Mouse (Mus musculus) embryo, embryonic 10 days (tissue): ENCODE data around the gene Gm29797.

Source experiments
- DNase-seq: peaks from one replicate; pipeline ENCODE4 v3.0.0-alpha.2; 2015; ENCODE audit warnings: low spot score

Gm29797 gene

GRCm38 (mm10) chr2:181673501-181673900 lies 16.7 kb downstream of the Gm29797 start:
- DNase-seq = peak; percentile 39

DNA sequence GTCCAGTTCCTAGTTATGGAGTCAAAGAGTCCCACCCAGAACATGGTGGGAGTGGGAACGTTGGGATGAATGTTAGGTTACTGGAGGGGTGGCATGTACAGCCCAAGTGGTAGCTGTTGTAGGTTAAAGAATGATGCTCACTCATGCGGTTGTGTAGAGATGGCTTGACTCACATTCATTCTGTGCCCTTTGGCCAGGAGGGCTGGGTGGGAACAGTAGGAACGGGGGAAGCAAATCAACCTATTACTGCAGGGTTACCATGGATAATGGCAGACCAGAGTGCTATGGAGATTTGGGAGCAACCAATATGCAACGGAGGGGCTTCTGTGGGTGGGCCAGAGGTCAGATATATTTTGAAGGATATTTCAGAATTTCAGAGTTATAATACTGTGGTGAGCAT lies 18.1 kb downstream of the Gm29797 start:
- no peak for DNase-seq

GRCm38 (mm10) chr2:181675454-181675853 lies 18.6 kb downstream of the Gm29797 start:
- DNase-seq = peak; percentile 85

DNA sequence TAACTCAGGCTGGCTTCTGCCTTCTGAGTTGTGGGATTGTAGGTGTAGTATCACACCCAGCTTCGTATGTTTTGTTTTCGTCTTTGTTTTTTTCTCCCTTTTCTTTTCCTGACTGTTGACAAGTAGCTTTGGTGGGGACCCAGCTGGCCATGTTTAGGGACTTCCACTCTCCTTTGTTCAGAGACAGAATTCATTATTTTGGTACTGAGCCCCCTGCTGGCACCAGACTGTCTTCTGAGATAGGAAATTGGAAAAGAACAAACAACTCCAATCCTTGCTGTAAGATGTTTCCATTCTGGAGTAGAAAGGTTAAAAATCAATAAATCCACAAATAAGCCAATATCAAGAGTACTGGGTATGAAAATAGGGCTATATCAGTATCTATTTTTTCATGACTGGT lies 19.6 kb downstream of the Gm29797 start:
- DNase-seq = peak; percentile 62

GRCm38 (mm10) chr2:181677096-181677754 lies 20.4 kb downstream of the Gm29797 start:
- DNase-seq = no peak

DNA sequence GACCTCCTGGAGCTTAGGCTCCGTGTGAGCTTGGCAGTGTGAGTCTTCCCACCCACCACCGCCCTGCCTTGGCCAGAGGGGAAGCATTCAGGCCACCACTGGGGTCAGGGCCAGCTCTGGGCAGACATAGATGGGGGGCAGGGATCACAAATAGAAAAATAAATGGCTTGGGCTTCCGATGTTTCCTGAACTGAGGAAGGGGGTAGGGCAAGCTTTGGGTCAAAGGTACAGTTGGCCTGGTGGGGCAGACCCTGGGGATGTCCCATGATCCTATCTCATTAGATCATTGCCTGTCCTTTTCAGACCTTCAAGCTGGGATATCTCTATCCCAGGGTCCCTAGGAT lies 20.9 kb downstream of the Gm29797 start:
- DNase-seq = no peak

GRCm38 (mm10) chr2:181678780-181679179 lies 21.9 kb downstream of the Gm29797 start:
- DNase-seq = peak; percentile 88

- DNase-seq = peak; percentile 73
These were observed 23.3 kb downstream of the Gm29797 start, which contains the start of gene Tcea2 for GRCm38 (mm10) chr2:181679951-181680715. Gene Tcea2, plus strand, starts transcription at chr2:181680310.

DNA sequence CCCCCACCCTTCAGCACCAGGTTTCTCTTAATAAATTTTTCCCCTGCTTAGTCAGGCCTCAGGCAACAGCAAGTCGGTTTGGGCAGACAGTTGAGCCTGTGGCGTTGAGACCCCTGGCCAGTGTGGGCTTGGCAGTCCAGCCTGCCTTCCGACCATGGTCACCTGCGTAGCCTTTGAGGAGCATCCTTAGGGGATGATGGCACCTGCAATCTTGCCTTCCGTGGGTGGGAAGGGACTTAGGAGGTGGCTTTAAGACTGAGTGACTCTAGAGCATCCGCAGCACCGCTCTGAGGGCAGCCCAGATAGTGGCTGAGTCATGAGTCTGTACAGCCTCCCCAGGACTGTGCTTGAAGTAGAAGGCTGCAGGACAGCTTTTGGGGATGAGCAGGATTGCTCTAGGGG lies 23.9 kb downstream of the Gm29797 start:
- peak; percentile 36 for DNase-seq

GRCm38 (mm10) chr2:181681978-181682377 lies 25.1 kb downstream of the Gm29797 start:
- no peak for DNase-seq

DNA sequence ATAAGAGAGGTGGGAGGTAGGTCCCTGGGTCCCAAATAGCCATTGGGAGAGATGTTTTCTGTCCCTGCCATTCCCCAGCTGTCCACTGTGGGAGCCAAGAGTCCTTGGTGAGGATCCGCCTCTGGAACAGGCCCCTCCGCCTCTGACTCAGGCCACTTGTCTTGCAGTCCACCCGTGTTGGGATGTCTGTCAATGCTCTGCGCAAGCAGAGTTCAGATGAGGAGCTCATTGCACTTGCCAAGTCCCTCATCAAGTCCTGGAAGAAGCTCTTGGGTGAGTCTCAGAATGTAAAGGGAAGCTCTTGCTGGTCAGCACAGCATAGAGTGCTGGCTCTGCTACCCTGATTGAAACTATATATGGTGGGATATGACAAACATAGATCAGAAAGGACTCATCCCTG lies 26.5 kb downstream of the Gm29797 start:
- DNase-seq = no peak

DNA sequence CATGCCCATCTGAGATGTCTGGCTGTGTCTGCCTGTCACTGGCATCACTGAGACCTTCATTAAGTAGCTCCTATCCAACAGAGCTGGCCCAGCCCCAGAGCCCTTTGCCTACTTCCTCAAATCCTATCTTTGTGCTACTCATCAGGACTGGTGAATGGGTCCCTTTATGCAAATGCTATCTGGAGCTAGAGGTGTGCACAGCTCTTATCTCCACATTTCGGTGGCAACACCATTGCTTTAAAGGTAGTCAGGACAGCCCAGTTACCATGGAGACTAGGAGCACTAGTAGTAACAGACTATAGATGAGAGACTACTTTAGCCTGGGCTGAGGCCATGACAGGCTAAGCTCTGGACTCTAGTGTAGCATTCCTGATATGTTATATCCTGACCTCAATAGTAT lies 27.9 kb downstream of the Gm29797 start:
- DNase-seq = no peak

- DNase-seq = no peak
These were observed 28.9 kb downstream of the Gm29797 start for GRCm38 (mm10) chr2:181685686-181686085.

DNA sequence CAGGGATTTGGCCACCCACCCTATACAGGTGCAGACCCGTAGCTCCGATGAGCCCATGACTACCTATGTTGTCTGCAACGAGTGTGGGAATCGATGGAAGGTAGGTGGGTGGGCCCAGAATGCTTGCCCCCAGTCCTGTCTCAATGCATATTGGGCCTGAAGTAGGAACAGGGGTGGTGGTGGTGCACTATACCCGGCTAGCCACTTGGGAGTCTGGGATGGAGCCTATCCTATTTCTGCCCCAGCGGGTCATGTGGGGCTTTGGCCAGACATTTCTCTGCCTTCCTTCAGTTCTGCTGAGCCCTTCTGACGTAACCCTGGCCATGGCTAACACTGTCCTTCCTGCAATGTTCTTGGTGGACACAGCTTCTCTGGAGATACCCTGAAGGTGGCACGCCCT lies 30.8 kb downstream of the Gm29797 start:
- no peak for DNase-seq

GRCm38 (mm10) chr2:181689466-181690160 lies 32.8 kb downstream of the Gm29797 start:
- no peak for DNase-seq

- no peak for DNase-seq
These were observed 34.2 kb downstream of the Gm29797 start for GRCm38 (mm10) chr2:181691083-181691482.

DNA sequence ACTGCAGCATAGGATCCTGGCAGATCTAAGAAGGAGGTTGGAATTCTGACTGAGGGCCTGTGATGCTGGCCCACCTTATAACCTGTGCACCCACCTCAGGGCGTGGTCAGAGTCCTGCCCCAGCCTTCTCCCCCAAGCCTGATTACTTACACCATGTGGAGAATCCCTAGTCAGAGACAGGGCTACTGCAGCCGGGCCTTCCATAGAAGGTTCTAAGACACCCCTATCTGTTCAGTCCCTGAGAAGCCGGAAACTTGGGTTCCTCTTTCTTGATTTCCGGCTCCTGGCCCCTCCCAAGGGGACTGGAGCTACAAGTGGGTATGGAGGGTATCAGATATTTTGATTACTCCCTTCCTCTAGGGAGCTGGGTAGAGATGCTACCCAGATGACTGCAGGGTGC lies 34.7 kb downstream of the Gm29797 start:
- no peak for DNase-seq

- DNase-seq = no peak
These were observed 35.5 kb downstream of the Gm29797 start for GRCm38 (mm10) chr2:181692304-181692703.

DNA sequence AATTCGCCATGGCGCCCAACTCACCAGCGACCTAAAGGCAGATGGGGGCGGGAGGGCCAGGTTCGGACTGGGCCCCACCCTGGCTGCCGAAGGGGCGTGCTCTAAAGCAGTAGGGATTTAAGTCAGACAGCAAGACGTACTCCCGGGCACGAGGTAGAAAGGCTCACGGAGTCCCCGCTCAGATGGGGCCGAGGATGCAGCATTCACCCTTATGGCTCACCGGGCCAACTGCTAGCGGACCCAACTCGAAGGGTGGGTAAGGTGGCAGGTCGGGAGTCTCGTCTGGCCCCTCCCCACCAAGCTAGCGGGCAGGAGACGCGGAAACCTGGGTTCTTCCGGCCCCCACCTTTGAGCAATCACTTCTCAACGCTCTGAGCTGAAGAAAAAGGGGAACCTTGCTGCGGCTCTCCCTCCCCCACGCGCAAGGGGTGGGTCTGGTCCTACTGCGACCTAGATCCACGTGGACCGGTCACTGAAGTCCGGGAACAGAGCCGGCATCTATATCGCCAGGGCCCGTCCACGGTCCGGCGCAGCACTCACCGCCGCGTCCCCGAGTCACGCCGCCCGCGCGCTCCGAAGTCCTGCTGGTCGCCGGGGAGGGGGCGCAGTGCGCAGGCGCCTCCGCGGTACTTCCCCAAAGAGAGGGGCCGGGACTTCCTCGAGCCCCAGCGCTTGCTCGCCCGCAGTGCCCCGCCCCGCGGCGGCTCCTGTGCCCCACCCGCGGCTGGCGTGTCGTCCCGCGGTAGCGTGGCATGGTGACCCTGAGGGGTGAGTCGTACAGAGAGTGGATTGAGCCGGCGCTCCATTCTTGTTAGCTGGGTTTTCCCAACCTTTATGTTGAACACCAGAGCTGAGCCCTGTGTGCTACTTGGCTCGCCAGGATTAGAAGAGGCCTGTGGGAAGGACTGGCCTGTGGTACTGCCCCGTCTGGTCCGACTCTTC lies 36.8 kb downstream of the Gm29797 start, which contains the start of gene Rgs19:
Rgs19 (minus strand) TSS at position 639 of the 942 bp plus-strand sequence.
- peak; percentile 83 for DNase-seq

DNA sequence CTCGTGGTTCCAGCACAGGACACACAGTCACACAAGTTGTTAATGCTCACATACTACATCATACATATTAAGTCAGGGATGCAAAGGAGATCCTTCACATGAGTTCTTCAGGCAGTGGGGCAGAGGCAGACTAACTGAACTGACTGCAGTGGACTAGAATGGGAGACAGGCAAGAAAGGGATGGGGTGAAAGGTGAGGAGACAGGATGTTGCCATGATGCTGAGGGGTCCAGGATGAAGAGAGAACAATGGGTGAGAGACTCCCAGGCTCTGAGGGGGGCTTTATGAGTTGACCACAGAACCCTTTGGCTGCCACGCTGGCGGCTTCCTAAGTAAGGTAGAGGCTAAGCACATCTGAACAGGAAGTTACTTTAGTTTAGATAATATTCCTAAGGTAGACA lies 37.7 kb downstream of the Gm29797 start:
- no peak for DNase-seq

- DNase-seq = no peak
These were observed 38.9 kb downstream of the Gm29797 start for GRCm38 (mm10) chr2:181695776-181696175.
